Mouse (Mus musculus) effector memory CD4-positive, alpha-beta T cell, adult 5 months (primary cell): ENCODE results near the gene Cfl2. TPM values are rescaled to one million over a fixed set of nuclear protein-coding genes. Genes with fewer than 3 reads are reported as not detected.

Experiments used
- polyA plus RNA-seq: library from polyadenylated mRNA; unstranded; fragments of 100-300 nt; shearing (Covaris generic); gene quantifications from one replicate; pipeline ENCODE4 v1.2.1, GENCODE M21; 2017

Cfl2 gene
- 23.8 TPM for polyA plus RNA-seq

DNA sequence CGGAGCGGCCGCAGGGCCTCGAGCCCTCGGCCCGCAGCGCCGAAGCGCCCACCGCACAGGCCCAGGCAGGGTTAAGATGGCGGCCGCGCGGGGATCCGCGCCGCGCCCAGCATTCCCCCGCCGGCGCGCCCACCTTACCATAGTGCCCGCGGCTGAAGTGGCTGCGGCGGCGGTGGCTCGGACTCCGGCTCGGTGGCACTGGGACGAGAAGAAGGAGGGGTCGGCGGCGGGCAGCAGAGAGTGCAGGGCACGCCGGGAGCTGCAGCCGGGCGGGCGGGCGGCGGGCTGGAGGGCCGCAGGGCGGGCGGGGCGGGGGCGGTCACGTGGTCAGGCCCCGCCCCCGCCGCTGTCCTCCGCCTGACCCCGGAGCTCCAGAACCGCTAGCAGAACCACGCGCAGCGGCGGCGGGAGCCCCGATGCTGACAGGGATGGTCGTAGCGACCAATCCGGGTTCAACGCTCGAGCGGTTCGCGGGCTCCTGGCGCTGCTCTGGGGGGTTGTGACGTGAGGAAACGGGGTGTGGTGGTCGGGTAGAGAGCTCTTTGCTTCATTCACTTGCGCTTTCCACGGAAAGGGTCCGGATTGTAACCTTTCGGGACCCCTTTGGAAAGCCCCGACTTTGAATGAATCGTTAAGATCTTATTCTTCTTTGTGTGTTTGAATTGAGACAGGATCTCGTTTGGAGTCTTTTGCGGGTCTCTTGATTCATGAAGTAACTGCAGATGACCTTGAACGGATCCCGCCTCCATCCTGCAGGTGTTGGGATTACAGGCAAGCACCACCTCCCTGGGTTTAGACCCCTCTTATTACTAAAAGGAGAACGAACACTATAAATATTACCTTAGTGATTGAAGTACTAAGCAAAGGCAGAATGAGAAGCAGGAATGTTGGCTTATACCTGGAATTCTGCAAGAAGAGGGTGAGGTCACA is at the start of gene Cfl2:
TSS of gene Cfl2 (minus strand) at position 272 of the 930 bp plus-strand sequence.

Other genes with a start within 250 kb of the Cfl2 start
- 139 TPM for gene Sptssa, start 206.3 kb downstream of the Cfl2 start, polyA plus RNA-seq
- 56.3 TPM for gene Eapp, start 167.0 kb downstream of the Cfl2 start, polyA plus RNA-seq
- gene Snx6, start 67.2 kb downstream of the Cfl2 start, polyA plus RNA-seq, result 73.9 TPM
- 3.8 TPM for gene Gm20403, start 123.7 kb upstream of the Cfl2 start, polyA plus RNA-seq
- gene Baz1a, start 151.5 kb upstream of the Cfl2 start, polyA plus RNA-seq, result 238 TPM
- gene 2700097O09Rik, start 217.2 kb upstream of the Cfl2 start, polyA plus RNA-seq, result 30.5 TPM
- gene Srp54a, start 217.4 kb upstream of the Cfl2 start, polyA plus RNA-seq, result 179 TPM